Mouse (Mus musculus): Measurements from ENCODE around the gene Emc10.

DNA sequence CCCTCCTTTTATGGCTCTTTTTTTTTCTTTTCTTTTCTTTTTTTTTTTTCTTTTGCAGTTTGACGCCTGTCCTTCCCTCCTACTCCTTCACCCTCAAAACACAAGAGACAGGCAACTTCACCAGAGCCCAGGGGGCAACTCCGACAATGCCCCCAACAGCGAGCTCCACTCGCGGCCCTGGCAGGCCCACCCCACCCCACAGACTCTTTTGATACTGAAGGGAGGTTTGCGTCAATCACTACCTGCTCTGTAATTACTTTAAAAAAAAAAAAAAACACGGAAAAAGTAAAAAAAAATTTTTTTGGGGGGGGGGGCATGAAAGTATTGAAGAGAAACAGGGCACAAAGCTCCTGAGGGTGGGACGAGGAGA, 33.3 kb downstream of the Emc10 start:
- no peak for TF ChIP-seq CTCF (IDR thresholded peaks at IDR 0.05; ENCODE audit: low read depth, low read length)
- TF ChIP-seq POLR2A (IDR thresholded peaks at IDR 0.05; ENCODE audit: insufficient read depth, low read length) = no peak
- TF ChIP-seq EP300 (IDR thresholded peaks at IDR 0.05; ENCODE audit: insufficient read depth, low read depth, low read length) = no peak
